Mouse (Mus musculus) inflammation-experienced regulatory T-cells (primary cell): ENCODE data around the gene Serpinb3a. TPM values are rescaled to one million over a fixed set of nuclear protein-coding genes. Genes with fewer than 3 reads are reported as not detected.

Source experiments
- polyA plus RNA-seq, 2 experiments: library from polyadenylated mRNA; unstranded; fragments of 100-300 nt; shearing (Covaris generic); gene quantifications; one replicate each; pipeline ENCODE4 v1.2.1; 2017

The Serpinb3a gene
- not detected for polyA plus RNA-seq

GRCm38 (mm10) chr1:107052203-107052602 is at the start of gene Serpinb3a:
Serpinb3a (minus strand) TSS chr1:107052303.

GRCm38 (mm10) chr1:107083406-107083805 is 31.3 kb upstream of the Serpinb3a start, which contains the start of gene Serpinb3d:
Serpinb3d (minus strand) TSS chr1:107083506.

Other genes starting within 250 kb of the Serpinb3a start
- under 1 TPM in 1 of 2 experiments, not detected in 1; 0.44 TPM for gene Serpinb5, start 191.1 kb downstream of the Serpinb3a start, polyA plus RNA-seq
- gene Serpinb12, start 117.9 kb downstream of the Serpinb3a start, polyA plus RNA-seq = not detected
- gene Serpinb13, start 71.3 kb downstream of the Serpinb3a start, polyA plus RNA-seq = not detected
- gene Serpinb3d, start 31.2 kb upstream of the Serpinb3a start, polyA plus RNA-seq = not detected
- not detected for gene Serpinb3b, start 226.1 kb upstream of the Serpinb3a start, polyA plus RNA-seq
- not detected for gene Serpinb3c, start 226.1 kb upstream of the Serpinb3a start, polyA plus RNA-seq